Mouse (Mus musculus) megakaryocyte, embryonic 14.5 days (primary cell): ENCODE results near the gene Becn1.
"Not testable (repeated sequence)": the region's sequence is repeated elsewhere in the genome, so short reads cannot be mapped to it uniquely, and the experiment has no call there.

Experiments
- FLI1 ChIP-seq: IDR thresholded peaks from 2 replicates; pipeline ENCODE4 v1.6.1; 2012; ENCODE audit warnings: low read length, inconsistent platforms, mixed read lengths
- GATA1 ChIP-seq: IDR thresholded peaks from 3 replicates; pipeline ENCODE4 v1.6.1; 2012; ENCODE audit warnings: mixed read lengths, low read length, inconsistent platforms, borderline replicate concordance

DNA sequence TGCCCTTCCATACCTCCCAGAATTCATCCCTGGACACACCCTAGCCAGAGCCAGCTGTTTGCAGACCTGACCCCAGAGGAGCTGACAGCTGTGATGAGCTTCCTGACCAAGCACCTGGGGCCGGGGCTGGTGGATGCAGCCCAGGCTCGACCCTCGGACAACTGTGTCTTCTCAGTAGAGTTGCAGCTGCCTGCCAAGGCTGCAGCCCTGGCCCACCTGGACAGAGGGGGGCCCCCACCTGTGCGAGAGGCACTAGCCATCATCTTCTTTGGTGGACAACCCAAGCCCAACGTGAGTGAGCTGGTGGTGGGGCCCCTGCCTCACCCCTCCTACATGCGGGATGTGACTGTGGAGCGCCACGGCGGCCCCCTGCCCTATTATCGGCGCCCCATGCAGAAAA, 23.1 kb upstream of the Becn1 start:
- TF ChIP-seq FLI1, GATA1: not testable (repeated sequence)
